Mouse (Mus musculus) forebrain, embryonic 15.5 days (tissue): Measurements from ENCODE around the gene Ap3d1. TPM values are rescaled to one million over a fixed set of nuclear protein-coding genes. Genes with fewer than 3 reads are reported as not detected.

Source experiments
- ATAC-seq: fragments of 200-750 bp; cut with Nextera tagmentation; replicated peaks from 2 replicates; pipeline ENCODE4 v1.8.0; 2017; ENCODE audit warnings: mild to moderate bottlenecking, moderate TSS enrichment, moderate library complexity
- H3K27ac ChIP-seq: fragments of 300-500 bp; sonication (generic); replicated peaks from 2 replicates; pipeline ENCODE4 v1.5.1; 2015; ENCODE audit warnings: mild to moderate bottlenecking, inconsistent platforms
- H3K27me3 ChIP-seq: fragments of 300-500 bp; sonication (generic); 2 replicates; pipeline ENCODE4 v1.6.1; 2015; ENCODE audit warnings: inconsistent platforms
- H3K36me3 ChIP-seq: fragments of 300-500 bp; sonication (generic); 2 replicates; pipeline ENCODE4 v1.6.1; 2015; ENCODE audit warnings: mild to moderate bottlenecking, inconsistent platforms
- H3K4me1 ChIP-seq: fragments of 300-500 bp; sonication (generic); 2 replicates; pipeline ENCODE4 v1.6.1; 2015; ENCODE audit warnings: inconsistent platforms
- H3K4me2 ChIP-seq: fragments of 300-500 bp; sonication (generic); replicated peaks from 2 replicates; pipeline ENCODE4 v1.6.1; 2015; ENCODE audit warnings: mild to moderate bottlenecking, inconsistent platforms
- H3K4me3 ChIP-seq: fragments of 300-500 bp; sonication (generic); 2 replicates; pipeline ENCODE4 v1.5.1; 2015; ENCODE audit warnings: mild to moderate bottlenecking, inconsistent platforms
- H3K9ac ChIP-seq: fragments of 300-500 bp; sonication (generic); replicated peaks from 2 replicates; pipeline ENCODE4 v1.6.1; 2015; ENCODE audit warnings: mild to moderate bottlenecking, inconsistent platforms
- H3K9me3 ChIP-seq: fragments of 300-500 bp; sonication (generic); 2 replicates; pipeline ENCODE4 v1.6.1; 2016; ENCODE audit warnings: inconsistent platforms
- WGBS: fragments of 180-500 bp; shearing (Covaris S2); methylation state at CpG from one replicate; pipeline ENCODE4 v1.1.7; 2015; ENCODE audit warnings: mixed read lengths; 5-methylcytosine and 5-hydroxymethylcytosine counted together
- polyA plus RNA-seq: library from polyadenylated mRNA; unstranded; fragments of >200 nt; fragmentation: Nextera tagmentation; extraction: Ambion mirVana; gene quantifications from 2 replicates; pipeline ENCODE4 v1.2.1, GENCODE M21; 2015

Gene Ap3d1
- polyA plus RNA-seq, 1 experiment from 2014 or later = 98.9 TPM

- WGBS = 51% methylated on average over 5 of the region's 5 CpGs
- H3K4me3 ChIP-seq = no peak overlapping the region
- H3K36me3 ChIP-seq = peaks cover 7% of the 10 kb centered on the region; the same call in 1 of the 2 replicates
- H3K27ac ChIP-seq = peak overlapping the region; percentile 68
- no peak overlapping the region for H3K4me2 ChIP-seq
- no peaks in the 10 kb centered on the region for H3K9me3 ChIP-seq
- ATAC-seq = 0 out of 2 replicates have a peak, but pooled peaks have one; percentile 17
- peaks cover 58% of the 10 kb centered on the region for H3K4me1 ChIP-seq
- H3K9ac ChIP-seq = no peak overlapping the region
- H3K27me3 ChIP-seq = no peaks in the 10 kb centered on the region
Measured at GRCm38 (mm10) chr10:80736731-80737130, 5.3 kb downstream of the Ap3d1 start.

- H3K9ac ChIP-seq = no peak overlapping the region
- H3K4me3 ChIP-seq = no peak overlapping the region
- H3K4me1 ChIP-seq = peaks cover 22% of the 10 kb centered on the region
- no peaks in the 10 kb centered on the region for H3K9me3 ChIP-seq
- 90% methylated on average over 6 of the region's 6 CpGs for WGBS
- no peak overlapping the region for H3K27ac ChIP-seq
- H3K36me3 ChIP-seq = peaks cover 43% of the 10 kb centered on the region
- no peak overlapping the region for H3K4me2 ChIP-seq
- no peak for ATAC-seq
- H3K27me3 ChIP-seq = no peaks in the 10 kb centered on the region
Measured at GRCm38 (mm10) chr10:80732611-80733101, 9.4 kb downstream of the Ap3d1 start.

- Histone ChIP-seq H3K36me3 (peaks cover 90% of the 10 kb centered on the region), H3K27me3 (no peaks in the 10 kb centered on the region), H3K4me1 (no peaks in the 10 kb centered on the region), H3K9ac (no peak overlapping the region), H3K9me3 (no peaks in the 10 kb centered on the region), H3K4me2 (no peak overlapping the region), H3K27ac (no peak overlapping the region), H3K4me3 (no peak overlapping the region)
- WGBS = 96% methylated on average over 5 of the region's 5 CpGs
- ATAC-seq = no peak
Measured at GRCm38 (mm10) chr10:80727369-80728127, 14.5 kb downstream of the Ap3d1 start.

GRCm38 (mm10) chr10:80717281-80717680, 24.8 kb downstream of the Ap3d1 start:
- Histone ChIP-seq H3K36me3 (peaks cover 96% of the 10 kb centered on the region), H3K4me3 (no peak overlapping the region), H3K9ac (no peak overlapping the region), H3K27ac (no peak overlapping the region), H3K9me3 (no peaks in the 10 kb centered on the region), H3K27me3 (no peaks in the 10 kb centered on the region), H3K4me2 (no peak overlapping the region), H3K4me1 (no peaks in the 10 kb centered on the region)
- WGBS = 85% methylated on average over 1 of the region's 1 CpGs
- ATAC-seq = no peak

DNA sequence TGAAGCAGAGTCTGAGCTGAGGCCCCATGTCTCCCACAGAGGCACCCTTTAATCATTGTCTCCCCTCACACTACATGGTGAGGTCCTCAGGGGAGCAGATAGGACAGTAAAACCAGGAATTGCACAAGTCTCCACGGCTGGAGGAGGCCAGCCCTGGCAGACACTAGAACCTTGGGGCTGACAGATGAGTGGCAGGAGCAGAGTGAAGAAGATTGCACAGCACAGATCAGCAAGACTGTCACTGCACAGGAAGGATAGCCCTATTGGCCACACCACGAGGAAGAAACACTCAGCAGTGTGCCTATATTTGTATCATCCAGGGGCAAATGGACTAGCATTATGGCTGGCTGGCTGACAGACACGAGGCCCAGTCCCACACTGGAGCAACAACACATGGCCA, 31.2 kb downstream of the Ap3d1 start:
- Histone ChIP-seq H3K9ac (no peak overlapping the region), H3K4me1 (no peaks in the 10 kb centered on the region), H3K27me3 (no peaks in the 10 kb centered on the region), H3K36me3 (peaks cover 96% of the 10 kb centered on the region), H3K4me2 (no peak overlapping the region), H3K9me3 (no peaks in the 10 kb centered on the region), H3K4me3 (no peak overlapping the region), H3K27ac (no peak overlapping the region)
- WGBS = 87% methylated on average over 3 of the region's 3 CpGs
- no peak for ATAC-seq

GRCm38 (mm10) chr10:80705479-80705878, 36.6 kb downstream of the Ap3d1 start:
- Histone ChIP-seq H3K9me3 (no peaks in the 10 kb centered on the region), H3K9ac (no peak overlapping the region), H3K4me2 (no peak overlapping the region), H3K27me3 (no peaks in the 10 kb centered on the region), H3K4me3 (no peak overlapping the region), H3K4me1 (peaks cover 27% of the 10 kb centered on the region), H3K27ac (no peak overlapping the region), H3K36me3 (peaks cover 45% of the 10 kb centered on the region)
- ATAC-seq = no peak
- WGBS = 80% methylated on average over 3 of the region's 3 CpGs

DNA sequence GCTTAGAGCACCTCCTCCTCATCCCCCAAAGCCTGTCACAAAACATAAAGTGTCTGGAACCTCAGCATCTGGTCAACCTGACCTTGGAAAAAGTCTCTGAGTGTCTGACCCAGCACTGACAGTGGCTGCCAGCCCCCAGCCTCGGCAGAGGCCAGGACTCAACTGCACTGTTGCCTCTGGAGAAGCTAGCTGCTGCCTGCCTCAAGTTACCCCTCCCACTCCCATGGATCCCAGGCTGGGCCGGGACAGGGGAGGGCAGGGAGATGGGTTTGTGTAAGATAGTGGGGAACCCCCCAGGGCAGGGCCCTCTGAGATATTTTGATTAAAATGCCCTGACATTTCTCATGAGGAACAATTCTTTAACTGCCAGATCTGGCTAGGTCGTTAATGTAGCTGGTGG, 37.0 kb downstream of the Ap3d1 start:
- no peaks in the 10 kb centered on the region for H3K27me3 ChIP-seq
- no peaks in the 10 kb centered on the region for H3K9me3 ChIP-seq
- no peak overlapping the region for H3K9ac ChIP-seq
- ATAC-seq = no peak
- 72% methylated on average over 3 of the region's 3 CpGs for WGBS
- no peak overlapping the region for H3K4me3 ChIP-seq
- no peak overlapping the region for H3K27ac ChIP-seq
- peaks cover 40% of the 10 kb centered on the region for H3K36me3 ChIP-seq
- H3K4me2 ChIP-seq = no peak overlapping the region
- peaks cover 32% of the 10 kb centered on the region for H3K4me1 ChIP-seq

GRCm38 (mm10) chr10:80704418-80704817, 37.6 kb downstream of the Ap3d1 start:
- H3K9me3 ChIP-seq = no peaks in the 10 kb centered on the region
- peaks cover 34% of the 10 kb centered on the region for H3K36me3 ChIP-seq
- no peak for ATAC-seq
- WGBS = 84% methylated on average over 5 of the region's 5 CpGs
- no peak overlapping the region for H3K27ac ChIP-seq
- no peaks in the 10 kb centered on the region for H3K27me3 ChIP-seq
- peaks cover 35% of the 10 kb centered on the region for H3K4me1 ChIP-seq
- H3K4me3 ChIP-seq = no peak overlapping the region
- H3K9ac ChIP-seq = no peak overlapping the region
- no peak overlapping the region for H3K4me2 ChIP-seq

GRCm38 (mm10) chr10:80703643-80704042, 38.4 kb downstream of the Ap3d1 start:
- H3K4me3 ChIP-seq = peak overlapping the region; percentile 84
- no peak overlapping the region for H3K9ac ChIP-seq
- WGBS = 83% methylated on average over 5 of the region's 5 CpGs

GRCm38 (mm10) chr10:80702536-80703390, 39.3 kb downstream of the Ap3d1 start:
- peaks cover 46% of the 10 kb centered on the region for H3K4me1 ChIP-seq
- peak overlapping the region; percentile 84 for H3K4me3 ChIP-seq
- ATAC-seq = peak; percentile 89
- peak overlapping the region; percentile 93 for H3K27ac ChIP-seq
- WGBS = 2% methylated on average over 47 of the region's 47 CpGs
- H3K9ac ChIP-seq = peak overlapping the region; percentile 57
- peak overlapping the region; percentile 88 for H3K4me2 ChIP-seq
- H3K36me3 ChIP-seq = peaks cover 18% of the 10 kb centered on the region
- no peaks in the 10 kb centered on the region for H3K9me3 ChIP-seq
- H3K27me3 ChIP-seq = no peaks in the 10 kb centered on the region

More at GRCm38 (mm10) chr10:80703643-80704042, 38.4 kb downstream of the Ap3d1 start:
- ATAC-seq = no peak
- Histone ChIP-seq H3K36me3 (peaks cover 27% of the 10 kb centered on the region), H3K27me3 (no peaks in the 10 kb centered on the region), H3K27ac (peak overlapping the region; percentile 93; the same call in 1 of the 2 replicates), H3K4me1 (peaks cover 38% of the 10 kb centered on the region), H3K4me2 (peak overlapping the region; percentile 88), H3K9me3 (no peaks in the 10 kb centered on the region)

DNA sequence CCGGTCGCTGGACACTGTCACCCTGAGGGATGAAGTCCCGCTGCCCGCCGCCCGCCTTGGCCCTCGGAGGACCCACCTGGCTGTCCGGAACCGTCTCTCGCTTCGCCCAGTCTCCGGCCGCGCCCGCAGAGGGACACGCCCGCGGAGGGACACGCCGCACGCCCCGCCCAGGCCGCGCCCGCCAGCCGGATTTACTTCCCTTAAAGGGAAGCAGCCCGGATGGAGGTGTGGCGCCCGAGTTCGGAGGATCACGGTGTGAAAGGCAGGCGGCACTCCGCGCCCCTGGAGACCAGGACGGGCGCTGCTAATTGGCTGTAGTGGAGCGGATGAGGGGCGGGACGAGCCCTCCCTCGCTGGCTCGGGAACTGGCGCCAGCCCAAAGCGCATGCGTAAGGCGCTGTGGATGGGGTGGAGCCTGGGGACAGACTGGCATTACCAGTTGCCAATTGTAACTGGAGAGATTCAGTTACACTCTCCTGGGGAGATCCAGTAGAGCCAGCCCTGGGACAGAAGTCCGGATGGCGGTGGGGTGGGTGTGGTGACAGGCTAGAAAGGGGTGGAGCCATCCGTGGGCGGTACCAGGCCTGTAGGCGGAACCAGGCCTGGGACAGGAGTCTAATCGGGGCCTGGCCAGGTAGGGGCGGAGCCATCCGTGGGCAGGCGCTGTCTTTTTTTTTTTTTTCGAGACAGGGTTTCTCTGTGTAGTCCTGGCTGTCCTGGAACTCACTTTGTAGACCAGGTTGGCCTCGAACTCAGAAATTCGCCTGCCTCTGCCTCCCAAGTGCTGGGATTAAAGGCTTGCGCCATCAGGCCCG, 40.1 kb downstream of the Ap3d1 start, which contains the start of the genes Mob3a and Izumo4:
Mob3a (minus strand) TSS at position 257 of the 815 bp plus-strand sequence.
Izumo4 (plus strand) TSS at position 464 of the 815 bp plus-strand sequence.
- Histone ChIP-seq H3K9me3 (no peaks in the 10 kb centered on the region), H3K4me2 (peak within 1 kb of the TSS; percentile 88), H3K27me3 (no peaks in the 10 kb centered on the region), H3K36me3 (peaks cover 9% of the 10 kb centered on the region), H3K9ac (peak within 1 kb of the TSS; percentile 71), H3K4me1 (peaks cover 46% of the 10 kb centered on the region), H3K27ac (peak within 1 kb of the TSS; percentile 93), H3K4me3 (peak within 1 kb of the TSS; percentile 84)
- peak; percentile 98 for ATAC-seq
- WGBS = under 1% methylated on average over 59 of the region's 59 CpGs
